Mouse (Mus musculus): ENCODE data around the gene Hacl1.

The Hacl1 gene

DNA sequence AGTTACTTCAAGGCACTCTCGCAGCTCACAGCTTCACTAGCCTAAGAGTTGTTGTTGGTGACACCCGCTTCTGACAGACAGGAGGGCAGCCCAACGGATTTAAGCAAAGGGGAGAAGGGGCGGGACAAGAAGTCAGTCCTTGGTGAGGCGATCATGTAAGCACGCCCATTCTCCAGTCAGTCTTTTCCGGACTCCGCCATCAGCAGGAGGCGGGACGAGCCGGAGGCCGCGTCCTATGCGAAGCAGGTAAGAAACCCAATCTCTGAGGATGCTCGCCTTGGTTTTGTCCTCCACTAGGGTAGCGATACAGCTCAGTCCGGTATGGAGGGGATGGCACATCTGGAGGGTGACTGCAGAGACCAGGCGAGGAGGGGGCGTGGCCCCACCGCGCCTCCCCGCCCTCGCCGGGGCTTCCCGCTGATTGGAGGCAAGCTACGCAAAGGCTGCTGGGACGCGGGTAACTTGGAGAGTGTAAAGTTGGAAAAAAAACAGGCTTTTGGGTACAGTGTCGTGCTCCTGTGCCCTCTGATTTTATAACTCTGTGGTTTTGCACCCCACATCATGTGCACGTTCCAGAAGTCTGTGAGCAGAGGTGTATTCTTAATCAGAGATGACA is at the start of gene Hacl1, which contains the start of gene Btd:
TSS of gene Hacl1 (minus strand) at position 397 of the 616 bp plus-strand sequence.
TSS of gene Btd (plus strand) at position 139 of the 616 bp plus-strand sequence.
- peak; percentile 86 to 89 for DNase-seq (ENCODE audit: low spot score in 2 of 2)

DNA sequence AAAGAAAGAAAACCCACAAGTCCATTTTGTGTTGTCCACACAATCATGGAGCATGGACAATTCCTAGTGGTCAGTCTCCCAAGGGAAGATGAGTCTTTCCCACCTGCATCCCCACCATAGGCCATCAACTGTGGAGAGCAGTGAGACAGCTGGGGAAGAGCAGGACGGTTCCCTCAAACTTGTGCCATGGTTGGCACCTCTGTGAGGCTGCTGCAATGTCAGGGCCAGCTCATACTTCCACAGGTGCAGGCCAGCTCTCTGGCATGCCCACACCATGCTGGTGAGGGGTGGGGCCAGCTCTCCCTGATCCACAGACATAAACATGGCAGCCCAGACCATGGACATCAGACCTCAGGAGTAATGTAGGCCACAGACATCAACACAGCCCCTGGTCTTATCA is 45.1 kb upstream of the Hacl1 start:
- no peak for DNase-seq (ENCODE audit: low spot score in 2 of 2)

DNA sequence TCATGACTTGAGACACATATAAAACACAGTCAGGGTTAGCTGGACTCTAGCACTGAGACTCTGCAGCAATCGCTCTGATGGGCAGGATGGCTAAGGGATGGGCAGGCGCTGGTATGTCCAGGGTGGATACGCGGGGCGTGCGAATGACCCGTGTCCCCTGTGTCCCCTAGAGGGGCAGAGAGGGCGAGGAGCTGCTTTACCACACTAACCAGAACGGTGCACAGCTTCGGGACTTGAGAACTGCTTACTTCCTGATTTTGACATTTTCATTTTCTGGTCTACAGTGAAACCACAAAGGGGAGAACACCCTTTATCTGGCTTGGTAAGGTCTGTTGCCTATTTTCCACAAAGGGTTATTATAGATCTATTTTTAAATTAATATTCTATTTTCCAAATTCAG is 44.6 kb upstream of the Hacl1 start:
- DNase-seq (ENCODE audit: low spot score in 2 of 2) = no peak

GRCm38 (mm10) chr14:31684343-31685040 is 43.4 kb upstream of the Hacl1 start:
- no peak for DNase-seq (ENCODE audit: low spot score in 2 of 2)

- DNase-seq (ENCODE audit: low spot score in 2 of 2) = no peak
Measured at GRCm38 (mm10) chr14:31683610-31684009, 42.5 kb upstream of the Hacl1 start.

- DNase-seq (ENCODE audit: low spot score in 2 of 2) = no peak
Measured at GRCm38 (mm10) chr14:31681931-31682555, 41.0 kb upstream of the Hacl1 start.

DNA sequence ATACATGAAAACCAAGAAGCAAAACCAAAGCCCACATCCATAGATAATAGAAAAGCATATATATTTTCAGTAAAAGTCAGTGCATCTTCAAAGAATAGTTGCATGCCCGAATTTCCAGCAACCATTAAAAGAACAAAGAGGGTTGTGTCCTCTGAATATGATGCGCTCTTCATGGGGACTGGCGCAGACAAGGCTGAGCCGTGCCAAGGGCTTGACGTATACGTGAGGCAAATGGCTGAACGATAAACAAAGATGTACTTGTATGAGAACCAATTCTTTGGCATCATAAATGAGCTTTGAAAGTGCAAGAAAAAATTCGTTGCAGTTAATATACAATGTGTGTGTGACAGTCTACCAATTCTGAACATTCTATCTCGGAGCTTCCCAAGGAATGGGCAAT is 40.2 kb upstream of the Hacl1 start:
- no peak for DNase-seq (ENCODE audit: low spot score in 2 of 2)

DNA sequence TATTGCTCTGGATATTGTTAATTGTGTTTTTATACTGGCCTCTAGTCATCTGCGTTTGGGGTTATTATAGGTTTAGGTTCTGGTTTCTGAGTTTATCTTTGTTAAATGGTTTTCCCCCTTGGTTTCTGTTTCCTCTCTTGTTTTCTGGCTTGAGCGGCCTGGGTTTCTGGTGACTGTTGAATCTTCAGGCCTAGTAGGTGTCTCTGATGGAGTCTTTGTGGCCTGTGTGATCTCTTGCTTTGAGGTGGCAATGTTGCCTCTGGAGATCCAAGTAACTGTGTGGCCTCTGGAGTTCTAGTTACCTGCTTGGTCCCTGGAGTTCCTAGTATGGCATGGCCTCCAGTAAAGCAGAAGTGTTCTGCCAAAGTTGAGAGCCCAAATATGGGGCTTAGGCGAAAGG is 39.6 kb upstream of the Hacl1 start:
- DNase-seq (ENCODE audit: low spot score in 2 of 2) = no peak

GRCm38 (mm10) chr14:31671635-31672320 is 30.7 kb upstream of the Hacl1 start:
- no peak for DNase-seq (ENCODE audit: low spot score in 2 of 2)

- DNase-seq (ENCODE audit: low spot score in 2 of 2) = no peak
Measured at GRCm38 (mm10) chr14:31669642-31670490, 28.8 kb upstream of the Hacl1 start.

DNA sequence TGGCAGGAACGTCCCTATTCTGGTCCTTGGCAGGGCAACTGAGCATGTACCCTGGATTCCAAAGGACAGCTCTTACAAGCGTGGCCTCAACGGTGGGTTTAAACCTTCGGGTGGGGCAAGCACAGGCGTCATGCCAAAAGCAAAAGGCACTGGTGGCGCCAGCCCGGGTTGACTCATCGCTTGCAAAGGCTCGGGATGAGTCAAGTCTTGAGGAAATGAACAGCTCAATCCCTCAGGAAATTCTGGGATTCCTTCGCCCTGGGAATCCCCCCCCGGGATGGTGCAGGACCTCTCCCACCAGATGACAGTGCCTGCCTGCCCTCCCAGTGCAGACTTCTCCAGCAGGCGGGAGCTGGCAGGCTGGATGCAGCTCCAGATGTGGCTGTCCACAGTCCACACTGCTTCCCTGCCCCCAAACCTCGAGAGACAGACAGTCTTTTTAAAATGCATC is 28.1 kb upstream of the Hacl1 start:
- DNase-seq (ENCODE audit: low spot score in 2 of 2) = peak; percentile 75 to 84

DNA sequence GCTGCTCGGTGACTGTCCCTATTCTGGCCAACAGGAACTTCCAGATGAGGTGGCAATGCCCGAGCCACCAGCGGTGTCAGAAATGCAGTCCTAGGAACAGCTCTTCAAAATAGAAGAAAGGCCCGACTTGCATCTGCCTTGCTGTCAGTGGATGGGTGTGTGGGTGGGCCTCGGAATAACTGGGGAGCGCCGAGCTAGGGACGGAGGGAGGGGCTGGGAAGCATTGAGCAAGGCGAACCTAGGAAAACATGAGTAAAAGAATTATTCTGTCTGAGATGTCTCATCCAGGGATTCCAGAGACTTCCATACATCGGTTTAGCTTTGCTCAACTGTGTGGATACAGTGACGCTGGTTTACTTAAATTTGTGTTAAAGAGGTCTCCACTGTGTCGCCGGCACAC is 27.2 kb upstream of the Hacl1 start:
- peak in 1 of 2 experiments; percentile 50 for DNase-seq (ENCODE audit: low spot score in 2 of 2)

DNA sequence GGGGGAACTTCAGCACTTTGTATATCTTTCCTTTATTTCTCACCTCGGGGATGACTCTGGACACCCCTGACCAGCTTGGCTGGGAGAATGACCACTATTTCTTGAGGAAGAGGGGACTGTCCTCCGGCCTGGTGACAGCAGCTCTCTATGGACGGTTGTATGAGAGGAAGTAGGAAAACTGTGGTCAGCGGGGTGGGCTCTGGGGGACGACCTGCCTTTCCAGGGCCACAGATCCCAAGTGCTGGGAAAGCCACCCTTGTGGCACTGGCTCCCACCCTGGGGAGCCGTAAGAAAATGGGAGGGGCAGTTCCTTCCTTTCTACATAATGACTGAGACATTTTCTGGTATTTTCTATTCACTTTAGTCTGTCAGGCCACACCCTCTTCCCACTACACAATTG is 26.7 kb upstream of the Hacl1 start:
- no peak for DNase-seq (ENCODE audit: low spot score in 2 of 2)

- no peak for DNase-seq (ENCODE audit: low spot score in 2 of 2)
Measured at GRCm38 (mm10) chr14:31666931-31667705, 26.0 kb upstream of the Hacl1 start.

GRCm38 (mm10) chr14:31665566-31665940 is 24.5 kb upstream of the Hacl1 start:
- DNase-seq (ENCODE audit: low spot score in 2 of 2) = no peak

DNA sequence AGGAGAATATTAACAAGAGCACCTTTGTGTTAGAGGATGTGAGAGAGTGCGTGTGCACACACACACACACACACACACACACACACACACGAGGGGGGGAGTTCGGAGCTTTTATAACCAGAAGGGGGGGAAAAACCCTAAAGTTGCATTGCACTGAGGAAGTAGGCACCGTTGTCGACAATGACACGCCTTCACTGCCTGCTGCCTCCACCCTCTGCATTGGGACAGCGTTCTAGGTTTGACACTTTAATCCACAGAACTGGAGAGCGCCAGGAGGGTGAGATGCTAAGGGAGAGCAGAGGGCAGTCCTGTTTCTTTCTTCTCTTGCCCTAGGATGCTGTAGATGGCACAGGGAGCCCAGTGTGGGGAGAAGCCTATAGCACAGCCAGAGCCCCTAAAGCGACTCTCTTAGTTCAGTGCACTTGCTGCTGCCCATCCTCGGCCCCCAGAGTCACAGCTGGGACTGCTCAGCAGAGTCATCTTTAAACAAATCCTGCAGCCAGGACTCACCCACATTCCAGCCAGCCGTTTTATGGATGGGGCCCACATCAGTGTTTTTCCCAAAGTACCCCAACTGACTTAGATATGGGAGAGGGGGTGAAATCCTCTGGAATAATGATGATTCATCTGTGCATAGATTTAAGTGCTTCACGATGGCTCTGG is 23.9 kb upstream of the Hacl1 start:
- DNase-seq (ENCODE audit: low spot score in 2 of 2) = no peak

- no peak for DNase-seq (ENCODE audit: low spot score in 2 of 2)
Measured at GRCm38 (mm10) chr14:31664100-31664902, 23.2 kb upstream of the Hacl1 start.

- no peak for DNase-seq (ENCODE audit: low spot score in 2 of 2)
Measured at GRCm38 (mm10) chr14:31663376-31664099, 22.5 kb upstream of the Hacl1 start.
